Mouse (Mus musculus) heart, adult 18-20 months (tissue): ENCODE measurements at regions not wholly inside any gene's neighbourhood (a gene's known extent, or its start where the extent isn't known, plus 50 kb on each side); places are given as distances from the start of the nearest gene placed in this dataset.

Experiments
- DNase-seq, 2 experiments: peaks; one replicate each; pipeline ENCODE4 v3.0.0; 2021 to 2022; ENCODE audit warnings: mixed read lengths in 1 of 2

GRCm38 (mm10) chr2:107376891-107377290, 86.5 kb downstream of the Kcna4 start:
- DNase-seq, result no peak

- no peak for DNase-seq
Observed at GRCm38 (mm10) chr2:107392821-107393220, 102.4 kb downstream of the Kcna4 start.

- peak; percentile 37 for DNase-seq
Observed at GRCm38 (mm10) chr2:107400471-107400870, 110.0 kb downstream of the Kcna4 start.
